Mouse (Mus musculus) stomach, embryonic 14.5 days (tissue): ENCODE results near the gene Mprip. TPM values are rescaled to one million over a fixed set of nuclear protein-coding genes. Genes with fewer than 3 reads are reported as not detected.
"Not testable (repeated sequence)": the region's sequence is repeated elsewhere in the genome, so short reads cannot be mapped to it uniquely, and the experiment has no call there.

Experiments
- ATAC-seq: fragments of 200-750 bp; cut with Nextera tagmentation; 2 replicates; pipeline ENCODE4 v1.8.0; 2017; ENCODE audit warnings: low read depth, moderate TSS enrichment; ENCODE audit not compliant: insufficient number of reproducible peaks, insufficient read depth, low FRiP score
- H3K27ac ChIP-seq: fragments of 300-500 bp; sonication (generic); 2 replicates; pipeline ENCODE4 v1.5.1; 2014; ENCODE audit warnings: mild to moderate bottlenecking, low read length, moderate library complexity, mixed read lengths
- H3K27me3 ChIP-seq: fragments of 300-500 bp; sonication (generic); 2 replicates; pipeline ENCODE4 v1.6.1; 2014; ENCODE audit warnings: low read length, control low read depth, mixed read lengths; ENCODE audit not compliant: control insufficient read depth, insufficient read depth
- H3K36me3 ChIP-seq: fragments of 300-500 bp; sonication (generic); 2 replicates; pipeline ENCODE4 v1.6.1; 2014; ENCODE audit warnings: mild to moderate bottlenecking, control low read depth, low read length, moderate library complexity, mixed read lengths; ENCODE audit not compliant: control insufficient read depth, insufficient read depth
- H3K4me1 ChIP-seq: fragments of 300-500 bp; sonication (generic); 2 replicates; pipeline ENCODE4 v1.6.1; 2014; ENCODE audit warnings: low read length, control low read depth, mixed read lengths; ENCODE audit not compliant: control insufficient read depth, insufficient read depth
- H3K4me2 ChIP-seq: fragments of 300-500 bp; sonication (generic); replicated peaks from 2 replicates; pipeline ENCODE4 v1.6.1; 2014; ENCODE audit warnings: low read depth, low read length, control low read depth
- H3K4me3 ChIP-seq: fragments of 300-500 bp; sonication (generic); 2 replicates; pipeline ENCODE4 v1.5.1; 2014; ENCODE audit warnings: low read depth, low read length, control low read depth
- H3K9ac ChIP-seq: fragments of 300-500 bp; sonication (generic); replicated peaks from 2 replicates; pipeline ENCODE4 v1.6.1; 2014; ENCODE audit warnings: low read depth, mild to moderate bottlenecking, control low read depth, low read length, moderate library complexity, mixed read lengths
- H3K9me3 ChIP-seq: fragments of 300-500 bp; sonication (generic); 2 replicates; pipeline ENCODE4 v1.6.1; 2016; ENCODE audit warnings: low read depth, low read length, control low read depth; ENCODE audit not compliant: control insufficient read depth
- WGBS: fragments of 180-500 bp; shearing (Covaris S2); extraction: QIAGEN DNeasy Blood & Tissue Kit; methylation state at CpG from one replicate; pipeline ENCODE4 v1.1.7; 2014; 5-methylcytosine and 5-hydroxymethylcytosine counted together
- polyA plus RNA-seq: library from polyadenylated mRNA; unstranded; fragments of >200 nt; fragmentation: Nextera tagmentation; extraction: Ambion mirVana; gene quantifications from 2 replicates; pipeline ENCODE4 v1.2.1, GENCODE M21; 2014

The Mprip gene
- polyA plus RNA-seq, 1 experiment from 2014 or later, result 68.8 TPM

- 45% methylated on average over 3 of the region's 3 CpGs for WGBS
- no peak overlapping the region for H3K27ac ChIP-seq
These were observed 54.3 kb downstream of the Mprip start for GRCm38 (mm10) chr11:59715424-59715840.

GRCm38 (mm10) chr11:59717801-59718291 is 56.7 kb downstream of the Mprip start:
- no peaks in the 10 kb centered on the region for H3K36me3 ChIP-seq
- H3K4me1 ChIP-seq, result peaks cover 11% of the 10 kb centered on the region; the same call in 1 of the 2 replicates
- H3K27ac ChIP-seq, result no peak overlapping the region
- no peak overlapping the region for H3K4me2 ChIP-seq
- no peak for ATAC-seq
- WGBS, result 78% methylated on average over 4 of the region's 4 CpGs
- no peak overlapping the region for H3K4me3 ChIP-seq
- no peaks in the 10 kb centered on the region for H3K27me3 ChIP-seq
- H3K9me3 ChIP-seq, result no peaks in the 10 kb centered on the region
- H3K9ac ChIP-seq, result no peak overlapping the region

More at GRCm38 (mm10) chr11:59715424-59715840, 54.3 kb downstream of the Mprip start:
- no peak for ATAC-seq
- Histone ChIP-seq H3K36me3 (no peaks in the 10 kb centered on the region), H3K9ac (no peak overlapping the region), H3K27me3 (no peaks in the 10 kb centered on the region), H3K4me1 (peaks cover 11% of the 10 kb centered on the region; the same call in 1 of the 2 replicates), H3K4me2 (no peak overlapping the region), H3K4me3 (no peak overlapping the region), H3K9me3 (no peaks in the 10 kb centered on the region)

GRCm38 (mm10) chr11:59719185-59719584 is 58.1 kb downstream of the Mprip start:
- Histone ChIP-seq H3K4me3 (no peak overlapping the region), H3K4me1 (peaks cover 7% of the 10 kb centered on the region; the same call in 1 of the 2 replicates)
- ATAC-seq, result no peak

GRCm38 (mm10) chr11:59721385-59721784 is 60.3 kb downstream of the Mprip start:
- H3K4me3 ChIP-seq, result no peak overlapping the region
- H3K36me3 ChIP-seq, result no peaks in the 10 kb centered on the region
- no peaks in the 10 kb centered on the region for H3K9me3 ChIP-seq
- H3K4me1 ChIP-seq, result peaks cover 4% of the 10 kb centered on the region; the same call in 1 of the 2 replicates
- no peaks in the 10 kb centered on the region for H3K27me3 ChIP-seq
- no peak overlapping the region for H3K9ac ChIP-seq
- H3K4me2 ChIP-seq, result no peak overlapping the region
- ATAC-seq, result no peak
- 52% methylated on average over 2 of the region's 2 CpGs for WGBS
- no peak overlapping the region for H3K27ac ChIP-seq

More at GRCm38 (mm10) chr11:59719185-59719584, 58.1 kb downstream of the Mprip start:
- Histone ChIP-seq H3K27me3 (no peaks in the 10 kb centered on the region), H3K9ac (no peak overlapping the region), H3K4me2 (no peak overlapping the region), H3K36me3 (no peaks in the 10 kb centered on the region), H3K9me3 (no peaks in the 10 kb centered on the region), H3K27ac (no peak overlapping the region)
- 71% methylated on average over 5 of the region's 5 CpGs for WGBS

- ATAC-seq, result no peak
- 84% methylated on average over 3 of the region's 3 CpGs for WGBS
- H3K4me3 ChIP-seq, result no peak overlapping the region
- peaks cover 13% of the 10 kb centered on the region; the same call in 1 of the 2 replicates for H3K36me3 ChIP-seq
- peaks cover 6% of the 10 kb centered on the region; the same call in 1 of the 2 replicates for H3K4me1 ChIP-seq
- H3K27ac ChIP-seq, result no peak overlapping the region
- no peak overlapping the region for H3K9ac ChIP-seq
- no peak overlapping the region for H3K4me2 ChIP-seq
- no peaks in the 10 kb centered on the region for H3K27me3 ChIP-seq
- H3K9me3 ChIP-seq, result no peaks in the 10 kb centered on the region
These were observed 66.1 kb downstream of the Mprip start for GRCm38 (mm10) chr11:59727204-59727603.

- Histone ChIP-seq H3K27ac (peak overlapping the region; percentile 93), H3K36me3 (peaks cover 39% of the 10 kb centered on the region), H3K9me3 (no peaks in the 10 kb centered on the region), H3K4me3 (no peak overlapping the region), H3K9ac (no peak overlapping the region), H3K27me3 (no peaks in the 10 kb centered on the region), H3K4me2 (no peak overlapping the region), H3K4me1 (peaks cover 14% of the 10 kb centered on the region; the same call in 1 of the 2 replicates)
- 69% methylated on average over 3 of the region's 3 CpGs for WGBS
- no peak for ATAC-seq
These were observed 70.7 kb downstream of the Mprip start for GRCm38 (mm10) chr11:59731821-59732220.

- H3K9ac ChIP-seq, result no peak overlapping the region
These were observed 71.4 kb downstream of the Mprip start for GRCm38 (mm10) chr11:59732407-59733066.

GRCm38 (mm10) chr11:59733600-59733999 is 72.5 kb downstream of the Mprip start:
- not testable (repeated sequence) for ATAC-seq, H3K27me3 ChIP-seq, H3K9ac ChIP-seq, H3K4me2 ChIP-seq, H3K9me3 ChIP-seq, H3K4me3 ChIP-seq
- WGBS, result 78% methylated on average over 5 of the region's 5 CpGs
- H3K27ac ChIP-seq, result peak overlapping the region; percentile 92; the same call in 1 of the 2 replicates
- H3K36me3 ChIP-seq, result peaks cover 51% of the 10 kb centered on the region
- H3K4me1 ChIP-seq, result peaks cover 14% of the 10 kb centered on the region; the same call in 1 of the 2 replicates

More at GRCm38 (mm10) chr11:59732407-59733066, 71.4 kb downstream of the Mprip start:
- Histone ChIP-seq H3K4me1 (peaks cover 14% of the 10 kb centered on the region; the same call in 1 of the 2 replicates), H3K4me2 (no peak overlapping the region), H3K27me3 (no peaks in the 10 kb centered on the region), H3K36me3 (peaks cover 44% of the 10 kb centered on the region), H3K9me3 (no peaks in the 10 kb centered on the region), H3K4me3 (no peak overlapping the region), H3K27ac (peak overlapping the region; percentile 93)
- ATAC-seq, result peak; percentile 89; the same call in 1 of the 2 replicates
- WGBS, result 28% methylated on average over 1 of the region's 1 CpGs
